Mouse (Mus musculus): ENCODE results near the gene Mrtfa. TPM values are rescaled to one million over a fixed set of nuclear protein-coding genes. Genes with fewer than 3 reads are reported as not detected.

Gene Mrtfa
- 2.1 TPM for polyA plus RNA-seq (2014; fragmentation: Illumina TruSeq; extraction: RNeasy Lipid Tissue Mini Kit (QIAGEN cat#74804))

GRCm38 (mm10) chr15:81190630-81191178, at the start of gene Mrtfa:
Mrtfa (minus strand) TSS chr15:81190757.

GRCm38 (mm10) chr15:81235086-81235920, 44.7 kb upstream of the Mrtfa start, which contains the start of gene Mchr1:
Mchr1 (plus strand) TSS chr15:81235499.

DNA sequence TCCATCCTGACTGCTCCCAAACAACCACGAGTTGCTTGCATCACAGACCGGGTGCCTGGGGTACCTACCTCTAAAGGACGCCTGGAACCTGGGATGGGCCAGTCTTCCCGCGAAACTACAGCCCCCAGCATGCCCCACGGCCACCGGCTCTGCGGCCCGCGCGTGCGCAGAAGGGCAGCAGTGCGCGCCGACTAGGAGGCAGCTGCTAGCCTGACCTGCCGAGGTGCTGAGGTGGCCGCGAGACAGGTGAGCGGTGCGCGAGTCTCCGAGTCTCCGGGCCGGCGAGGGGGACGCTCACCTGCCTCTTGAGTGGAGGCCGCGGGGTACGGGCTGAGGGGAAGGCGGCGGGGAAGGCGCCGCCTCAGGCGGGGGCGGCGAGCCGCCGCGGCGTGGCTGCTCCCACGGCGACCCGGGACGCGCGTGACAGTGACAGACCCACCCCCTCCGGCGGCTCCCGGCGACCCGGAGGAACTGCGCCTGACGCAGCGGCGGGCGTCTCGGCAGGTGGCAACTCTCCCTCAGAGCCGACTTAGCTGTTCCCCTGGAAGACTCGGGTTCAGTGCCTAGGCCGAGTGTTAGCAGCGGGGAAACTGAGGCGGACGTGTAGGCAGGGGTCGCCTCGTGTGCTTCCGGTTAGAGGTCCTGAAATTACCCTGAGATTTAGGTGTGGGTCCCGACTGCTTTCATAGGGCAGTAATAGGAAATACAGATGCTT, 212.8 kb downstream of the Mrtfa start, which contains the start of gene Sgsm3:
Gene Sgsm3, plus strand, starts transcription at position 146 of the 715 bp plus-strand sequence.

Other genes with a start within 250 kb of the Mrtfa start
- gene Adsl, start 242.3 kb downstream of the Mrtfa start, polyA plus RNA-seq (2014; fragmentation: Illumina TruSeq; extraction: RNeasy Lipid Tissue Mini Kit (QIAGEN cat#74804)), result 5.3 TPM
- gene Sgsm3, start 213.0 kb downstream of the Mrtfa start, polyA plus RNA-seq (2014; fragmentation: Illumina TruSeq; extraction: RNeasy Lipid Tissue Mini Kit (QIAGEN cat#74804)), result not detected
- gene Mchr1, start 44.7 kb upstream of the Mrtfa start, polyA plus RNA-seq (2014; fragmentation: Illumina TruSeq; extraction: RNeasy Lipid Tissue Mini Kit (QIAGEN cat#74804)), result not detected
- gene Slc25a17, start 170.1 kb upstream of the Mrtfa start, polyA plus RNA-seq (2014; fragmentation: Illumina TruSeq; extraction: RNeasy Lipid Tissue Mini Kit (QIAGEN cat#74804)), result 83.2 TPM
- 647 TPM for gene St13, start 209.3 kb upstream of the Mrtfa start, polyA plus RNA-seq (2014; fragmentation: Illumina TruSeq; extraction: RNeasy Lipid Tissue Mini Kit (QIAGEN cat#74804))
- gene Xpnpep3, start 209.4 kb upstream of the Mrtfa start, polyA plus RNA-seq (2014; fragmentation: Illumina TruSeq; extraction: RNeasy Lipid Tissue Mini Kit (QIAGEN cat#74804)), result 16.7 TPM
- not detected for gene Dnajb7, start 217.5 kb upstream of the Mrtfa start, polyA plus RNA-seq (2014; fragmentation: Illumina TruSeq; extraction: RNeasy Lipid Tissue Mini Kit (QIAGEN cat#74804))